Mouse (Mus musculus) heart, postnatal 0 days (tissue): ENCODE measurements at regions not wholly inside any gene's neighbourhood (a gene's known extent, or its start where the extent isn't known, plus 50 kb on each side); places are given as distances from the start of the nearest gene placed in this dataset.

Experiments
- ATAC-seq: fragments of 200-750 bp; cut with Nextera tagmentation; 2 replicates; pipeline ENCODE4 v1.8.0; 2017; ENCODE audit warnings: low read depth, moderate number of reproducible peaks, moderate library complexity; ENCODE audit not compliant: insufficient read depth
- DNase-seq: peaks from one replicate; pipeline ENCODE4 v3.0.0-alpha.2; 2016; ENCODE audit warnings: low spot score
- H3K27ac ChIP-seq: fragments of 300-500 bp; sonication (generic); 2 replicates; pipeline ENCODE4 v1.5.1; 2014; ENCODE audit warnings: low read depth, mild to moderate bottlenecking
- H3K27me3 ChIP-seq: fragments of 300-500 bp; sonication (generic); 2 replicates; pipeline ENCODE4 v1.6.1; 2014; ENCODE audit warnings: low read length, mixed read lengths; ENCODE audit not compliant: control insufficient read depth, insufficient read depth
- H3K36me3 ChIP-seq: fragments of 300-500 bp; sonication (generic); replicated peaks from 2 replicates; pipeline ENCODE4 v1.6.1; 2014; ENCODE audit warnings: low read length, mixed read lengths; ENCODE audit not compliant: control insufficient read depth, insufficient read depth
- H3K4me1 ChIP-seq: fragments of 300-500 bp; sonication (generic); 2 replicates; pipeline ENCODE4 v1.6.1; 2014; ENCODE audit warnings: antibody characterized with exemption; ENCODE audit not compliant: control insufficient read depth, insufficient read depth
- H3K4me2 ChIP-seq: fragments of 300-500 bp; sonication (generic); 2 replicates; pipeline ENCODE4 v1.6.1; 2014; ENCODE audit warnings: low read depth, mild to moderate bottlenecking, low read length, moderate library complexity
- H3K4me3 ChIP-seq: fragments of 300-500 bp; sonication (generic); 2 replicates; pipeline ENCODE4 v1.5.1; 2014; ENCODE audit warnings: low read depth, low read length
- H3K9ac ChIP-seq: fragments of 300-500 bp; sonication (generic); replicated peaks from 2 replicates; pipeline ENCODE4 v1.6.1; 2014; ENCODE audit warnings: low read depth, low read length, mixed read lengths
- H3K9me3 ChIP-seq: fragments of 300-500 bp; sonication (generic); replicated peaks from 2 replicates; pipeline ENCODE4 v1.6.1; 2016; ENCODE audit warnings: low read length; ENCODE audit not compliant: control insufficient read depth
- CTCF ChIP-seq: IDR thresholded peaks from 2 replicates; pipeline ENCODE4 v1.5.1; 2016; ENCODE audit warnings: antibody characterized with exemption, control low read depth, low read depth
- EP300 ChIP-seq: IDR thresholded peaks from 2 replicates; pipeline ENCODE4 v1.6.1; 2016; ENCODE audit warnings: antibody characterized with exemption, low read depth
- WGBS: fragments of 180-500 bp; shearing (Covaris S2); extraction: QIAGEN DNeasy Blood & Tissue Kit; methylation state at CpG from one replicate; pipeline ENCODE4 v1.1.7; 2014; 5-methylcytosine and 5-hydroxymethylcytosine counted together

- Histone ChIP-seq H3K27me3 (no peaks in the 10 kb centered on the region), H3K9me3 (no peaks in the 10 kb centered on the region), H3K4me3 (no peak overlapping the region), H3K4me1 (no peaks in the 10 kb centered on the region), H3K9ac (no peak overlapping the region), H3K27ac (no peak overlapping the region), H3K4me2 (no peak overlapping the region), H3K36me3 (no peaks in the 10 kb centered on the region)
- ATAC-seq (no peak), DNase-seq (no peak)
- TF ChIP-seq EP300: no peak
- no peak for TF ChIP-seq CTCF
These were observed 65.7 kb upstream of the Igf1 start for GRCm38 (mm10) chr10:87792346-87792745.

DNA sequence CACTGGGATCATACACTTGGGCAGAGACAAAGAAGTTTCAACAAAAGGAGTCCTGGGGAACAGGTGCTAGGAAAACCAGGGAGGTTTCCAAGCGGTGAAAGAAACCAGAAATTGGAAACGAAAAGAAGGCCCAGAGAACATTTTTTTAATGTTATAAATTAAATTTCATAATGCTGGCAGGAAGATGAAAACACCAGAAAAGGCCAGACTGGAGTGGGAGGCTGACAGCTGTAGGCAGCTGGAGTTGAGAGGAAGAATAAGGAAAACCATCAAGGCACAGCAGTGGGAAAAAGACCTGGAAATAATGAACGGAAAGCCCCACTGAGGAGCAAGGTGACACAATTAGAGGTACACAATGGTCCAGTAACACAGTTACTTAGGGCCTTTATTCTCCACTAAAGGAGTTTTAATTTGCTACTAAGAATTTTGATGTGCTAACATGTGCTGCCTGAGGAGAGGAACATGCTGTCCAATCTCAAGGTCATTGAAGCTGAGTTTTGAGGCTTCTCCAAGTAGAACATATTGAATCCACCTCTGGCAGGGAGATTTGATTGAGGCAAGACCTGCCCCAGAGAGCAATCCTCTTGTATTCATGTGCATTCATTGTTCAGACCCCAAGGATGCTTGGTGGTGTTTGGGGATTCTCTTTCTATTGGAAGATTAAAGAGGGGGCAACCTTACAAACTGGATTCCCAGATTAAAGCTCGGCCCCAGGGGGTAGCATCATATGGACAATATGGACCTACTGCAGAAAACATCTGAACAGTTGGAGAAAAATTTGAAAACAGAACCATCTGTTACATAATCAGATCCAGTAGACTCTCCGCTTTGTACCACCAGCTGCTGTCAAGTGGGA is 53.9 kb upstream of the Igf1 start:
- Histone ChIP-seq H3K27ac (no peak overlapping the region), H3K4me2 (no peak overlapping the region), H3K36me3 (no peaks in the 10 kb centered on the region), H3K27me3 (no peaks in the 10 kb centered on the region), H3K9me3 (no peaks in the 10 kb centered on the region), H3K4me3 (no peak overlapping the region), H3K4me1 (no peaks in the 10 kb centered on the region), H3K9ac (no peak overlapping the region)
- WGBS: 66% methylated on average over 5 of the region's 5 CpGs
- TF ChIP-seq CTCF: no peak
- TF ChIP-seq EP300: no peak
- no peak for ATAC-seq
- no peak for DNase-seq

- 83% methylated on average over 1 of the region's 1 CpGs for WGBS
These were observed 53.3 kb upstream of the Igf1 start for GRCm38 (mm10) chr10:87804792-87805082.

More at GRCm38 (mm10) chr10:87804792-87805082, 53.3 kb upstream of the Igf1 start:
- Histone ChIP-seq H3K4me3 (no peak overlapping the region), H3K27ac (no peak overlapping the region), H3K4me1 (no peaks in the 10 kb centered on the region), H3K9me3 (no peaks in the 10 kb centered on the region), H3K36me3 (no peaks in the 10 kb centered on the region), H3K27me3 (no peaks in the 10 kb centered on the region), H3K4me2 (no peak overlapping the region), H3K9ac (no peak overlapping the region)
- ATAC-seq (no peak), DNase-seq (no peak)
- no peak for TF ChIP-seq EP300
- no peak for TF ChIP-seq CTCF
